Mouse (Mus musculus): ENCODE results near the gene St7. TPM values are rescaled to one million over a fixed set of nuclear protein-coding genes. Genes with fewer than 3 reads are reported as not detected.

The St7 gene
- polyA plus RNA-seq, 1 experiment, result 8.6 TPM

DNA sequence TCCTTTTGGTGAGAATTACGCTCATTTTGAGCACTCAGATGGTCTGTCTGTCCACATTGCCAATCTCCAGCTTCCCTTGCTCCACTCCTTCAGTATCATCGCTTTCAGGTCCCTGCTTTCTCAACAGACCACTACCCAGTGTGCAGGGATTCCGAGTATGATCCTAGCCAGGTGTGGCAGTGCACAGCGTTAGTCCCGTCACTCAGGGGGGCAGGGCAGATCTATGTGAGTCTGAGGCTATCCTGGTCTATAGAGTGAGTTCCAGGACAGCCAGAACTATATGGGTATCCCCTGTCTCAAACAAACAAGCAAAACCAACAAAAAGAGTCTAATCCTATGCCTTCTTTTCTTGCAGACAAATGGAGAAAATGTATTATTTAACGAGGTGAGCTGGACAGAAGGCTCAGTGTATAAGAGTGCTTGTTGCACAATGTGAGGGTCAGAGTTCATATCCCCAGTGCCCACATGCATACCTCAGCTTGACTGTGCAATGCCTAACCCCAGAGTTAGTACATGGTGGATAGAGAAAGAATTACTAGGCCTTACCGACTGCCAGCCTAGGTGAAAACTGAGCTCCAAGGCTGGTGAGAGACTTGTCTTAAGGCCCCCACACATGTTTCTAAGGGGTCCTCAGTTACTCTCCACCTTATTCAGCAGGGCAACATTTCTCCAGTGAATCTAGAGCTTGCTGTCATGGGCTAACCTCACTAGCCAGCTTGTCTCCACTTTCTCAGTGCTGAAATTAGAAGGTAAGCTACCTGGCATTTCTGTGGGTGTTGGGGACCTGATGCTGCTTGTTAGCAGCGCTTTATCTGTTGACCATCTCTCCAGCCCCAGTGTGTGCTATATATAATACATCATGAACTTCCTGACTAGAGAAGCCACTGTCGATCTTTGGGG is 35.4 kb downstream of the St7 start:
- Histone ChIP-seq H3K27ac (ENCODE audit: control insufficient read depth, insufficient read depth, low read length) (no peak overlapping the region), H3K4me3 (ENCODE audit: control insufficient read depth, insufficient read depth, low read length) (no peak overlapping the region), H3K4me1 (replicated peaks; ENCODE audit: control insufficient read depth, insufficient read depth, low read length) (no peaks in the 10 kb centered on the region), H3K36me3 (ENCODE audit: control insufficient read depth, insufficient read depth, low read length) (no peaks in the 10 kb centered on the region), H3K27me3 (ENCODE audit: control insufficient read depth, insufficient read depth, low read length) (no peaks in the 10 kb centered on the region)
- no peak for TF ChIP-seq CTCF (IDR thresholded peaks at IDR 0.05; ENCODE audit: borderline replicate concordance, control insufficient read depth, extremely low read depth, insufficient read depth, low read length, poor library complexity)
- no peak for DNase-seq
- WGBS, result 79% methylated on average over 9 of the region's 9 CpGs

GRCm38 (mm10) chr6:17730122-17730521 is 37.4 kb downstream of the St7 start:
- Histone ChIP-seq H3K4me3 (ENCODE audit: control insufficient read depth, insufficient read depth, low read length) (no peak overlapping the region), H3K4me1 (replicated peaks; ENCODE audit: control insufficient read depth, insufficient read depth, low read length) (no peaks in the 10 kb centered on the region; the same call in 1 of the 2 replicates), H3K27me3 (ENCODE audit: control insufficient read depth, insufficient read depth, low read length) (no peaks in the 10 kb centered on the region), H3K27ac (ENCODE audit: control insufficient read depth, insufficient read depth, low read length) (no peak overlapping the region), H3K36me3 (ENCODE audit: control insufficient read depth, insufficient read depth, low read length) (no peaks in the 10 kb centered on the region)
- TF ChIP-seq POLR2A (IDR thresholded peaks at IDR 0.05; ENCODE audit: control insufficient read depth, extremely low read depth, insufficient read depth, low read length, poor library complexity) (no peak), CTCF (IDR thresholded peaks at IDR 0.05; ENCODE audit: borderline replicate concordance, control insufficient read depth, extremely low read depth, insufficient read depth, low read length, poor library complexity) (no peak)
- 95% methylated on average over 6 of the region's 6 CpGs for WGBS
- DNase-seq, result no peak

DNA sequence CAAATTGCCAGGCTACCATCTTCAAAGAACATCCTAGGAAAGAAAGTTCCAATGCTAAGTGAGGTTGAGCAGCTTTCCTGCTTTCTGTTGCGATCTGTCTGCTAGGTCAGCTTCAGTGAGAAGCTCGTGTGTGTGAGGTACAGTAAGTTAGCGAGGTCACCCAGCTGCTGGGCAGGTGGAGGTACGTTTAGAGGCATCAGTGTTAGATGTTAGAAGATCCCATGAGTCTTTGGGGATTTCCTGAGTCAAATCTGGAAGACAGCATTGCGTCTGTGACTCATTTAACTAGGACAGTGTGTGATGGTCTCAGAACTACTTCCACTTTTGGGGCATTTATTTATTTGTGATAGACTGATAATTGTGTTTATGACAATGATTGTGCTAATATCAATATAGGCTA is 39.0 kb downstream of the St7 start:
- no peaks in the 10 kb centered on the region; the same call in 1 of the 2 replicates for H3K4me1 ChIP-seq (replicated peaks; ENCODE audit: control insufficient read depth, insufficient read depth, low read length)
- 78% methylated on average over 5 of the region's 5 CpGs for WGBS
- no peak for DNase-seq
- H3K36me3 ChIP-seq (ENCODE audit: control insufficient read depth, insufficient read depth, low read length), result no peaks in the 10 kb centered on the region
- H3K4me3 ChIP-seq (ENCODE audit: control insufficient read depth, insufficient read depth, low read length), result no peak overlapping the region
- no peaks in the 10 kb centered on the region for H3K27me3 ChIP-seq (ENCODE audit: control insufficient read depth, insufficient read depth, low read length)
- H3K27ac ChIP-seq (ENCODE audit: control insufficient read depth, insufficient read depth, low read length), result no peak overlapping the region
- TF ChIP-seq CTCF (IDR thresholded peaks at IDR 0.05; ENCODE audit: borderline replicate concordance, control insufficient read depth, extremely low read depth, insufficient read depth, low read length, poor library complexity) (no peak), POLR2A (IDR thresholded peaks at IDR 0.05; ENCODE audit: control insufficient read depth, extremely low read depth, insufficient read depth, low read length, poor library complexity) (no peak)

DNA sequence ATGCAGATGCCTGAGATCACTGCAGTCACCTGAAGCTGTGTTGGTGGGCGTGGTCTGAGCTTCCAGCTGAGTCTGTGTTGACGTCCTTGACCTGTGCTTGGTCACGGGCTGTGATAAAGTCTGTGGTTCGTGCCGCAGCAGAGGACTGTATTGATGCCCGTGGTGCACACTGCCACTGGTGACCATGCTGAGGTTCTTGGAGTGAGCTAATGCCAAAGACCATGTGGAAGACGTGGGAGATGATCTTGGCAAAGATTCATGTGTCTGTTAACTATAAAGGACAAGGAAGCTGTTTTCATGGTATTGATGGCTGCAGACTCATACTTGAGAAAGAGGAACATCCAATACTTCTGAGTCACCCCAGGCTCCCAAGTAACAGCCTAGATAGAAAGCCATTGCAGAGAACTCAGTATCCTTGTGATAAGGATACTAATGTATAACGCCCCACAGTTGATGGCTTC is 41.2 kb downstream of the St7 start:
- Histone ChIP-seq H3K4me3 (ENCODE audit: control insufficient read depth, insufficient read depth, low read length) (no peak overlapping the region), H3K36me3 (ENCODE audit: control insufficient read depth, insufficient read depth, low read length) (no peaks in the 10 kb centered on the region), H3K4me1 (replicated peaks; ENCODE audit: control insufficient read depth, insufficient read depth, low read length) (no peaks in the 10 kb centered on the region; the same call in 1 of the 2 replicates), H3K27ac (ENCODE audit: control insufficient read depth, insufficient read depth, low read length) (no peak overlapping the region), H3K27me3 (ENCODE audit: control insufficient read depth, insufficient read depth, low read length) (no peaks in the 10 kb centered on the region)
- TF ChIP-seq CTCF (IDR thresholded peaks at IDR 0.05; ENCODE audit: borderline replicate concordance, control insufficient read depth, extremely low read depth, insufficient read depth, low read length, poor library complexity), result no peak
- TF ChIP-seq POLR2A (IDR thresholded peaks at IDR 0.05; ENCODE audit: control insufficient read depth, extremely low read depth, insufficient read depth, low read length, poor library complexity), result no peak
- WGBS, result 84% methylated on average over 8 of the region's 8 CpGs
- no peak for DNase-seq

DNA sequence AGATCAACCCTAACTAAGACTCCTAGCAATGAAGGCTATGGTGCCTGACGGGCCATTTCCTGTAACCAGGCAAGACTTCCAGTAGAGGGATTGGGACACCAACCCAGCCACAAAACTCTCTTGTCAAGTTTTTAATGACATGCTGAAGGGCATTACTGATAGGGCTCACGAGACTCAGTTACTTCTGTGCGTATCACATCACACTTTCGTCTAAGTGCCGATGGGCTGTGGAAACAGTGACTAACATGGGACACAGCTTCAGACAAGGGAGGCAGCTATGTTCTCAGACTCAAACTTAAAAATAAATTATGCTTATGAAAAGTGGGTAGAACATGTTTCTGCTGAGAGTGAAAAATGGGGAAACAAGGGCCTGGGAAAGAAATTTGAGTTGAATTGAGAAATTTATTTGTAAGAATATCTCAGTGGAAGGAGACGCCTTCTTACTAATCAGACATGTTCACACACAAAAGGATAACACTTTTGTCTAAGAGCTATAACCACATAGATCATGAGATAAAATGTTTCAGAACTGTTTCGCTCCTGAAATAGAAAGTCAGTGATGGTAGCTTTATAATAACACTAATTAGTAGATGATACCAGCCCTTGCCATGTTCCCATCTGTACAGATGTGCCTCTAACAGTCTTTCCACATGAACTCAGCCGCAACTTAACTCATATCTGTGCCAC is 44.7 kb downstream of the St7 start:
- H3K4me1 ChIP-seq (replicated peaks; ENCODE audit: control insufficient read depth, insufficient read depth, low read length), result no peaks in the 10 kb centered on the region; the same call in 1 of the 2 replicates
- no peak overlapping the region for H3K27ac ChIP-seq (ENCODE audit: control insufficient read depth, insufficient read depth, low read length)
- H3K36me3 ChIP-seq (ENCODE audit: control insufficient read depth, insufficient read depth, low read length), result no peaks in the 10 kb centered on the region
- TF ChIP-seq POLR2A (IDR thresholded peaks at IDR 0.05; ENCODE audit: control insufficient read depth, extremely low read depth, insufficient read depth, low read length, poor library complexity) (no peak), CTCF (IDR thresholded peaks at IDR 0.05; ENCODE audit: borderline replicate concordance, control insufficient read depth, extremely low read depth, insufficient read depth, low read length, poor library complexity) (no peak)
- H3K27me3 ChIP-seq (ENCODE audit: control insufficient read depth, insufficient read depth, low read length), result no peaks in the 10 kb centered on the region
- WGBS, result 65% methylated on average over 8 of the region's 8 CpGs
- H3K4me3 ChIP-seq (ENCODE audit: control insufficient read depth, insufficient read depth, low read length), result no peak overlapping the region
- no peak for DNase-seq

GRCm38 (mm10) chr6:17740128-17740527 is 47.4 kb downstream of the St7 start:
- H3K36me3 ChIP-seq (ENCODE audit: control insufficient read depth, insufficient read depth, low read length), result no peaks in the 10 kb centered on the region
- TF ChIP-seq CTCF (IDR thresholded peaks at IDR 0.05; ENCODE audit: borderline replicate concordance, control insufficient read depth, extremely low read depth, insufficient read depth, low read length, poor library complexity), result no peak
- TF ChIP-seq POLR2A (IDR thresholded peaks at IDR 0.05; ENCODE audit: control insufficient read depth, extremely low read depth, insufficient read depth, low read length, poor library complexity), result no peak
- no peak overlapping the region for H3K27ac ChIP-seq (ENCODE audit: control insufficient read depth, insufficient read depth, low read length)
- H3K27me3 ChIP-seq (ENCODE audit: control insufficient read depth, insufficient read depth, low read length), result no peaks in the 10 kb centered on the region
- 0 out of 2 replicates have a peak, but pooled peaks cover 2% of the 10 kb centered on the region for H3K4me1 ChIP-seq (replicated peaks; ENCODE audit: control insufficient read depth, insufficient read depth, low read length)
- DNase-seq, result no peak
- no peak overlapping the region for H3K4me3 ChIP-seq (ENCODE audit: control insufficient read depth, insufficient read depth, low read length)
- 97% methylated on average over 1 of the region's 1 CpGs for WGBS
